Mouse (Mus musculus) testis, adult 2 months (tissue): ENCODE measurements around the gene Dcdc2a.

ENCODE experiments used
- CTCF ChIP-seq: fragments of 200-500 bp; IDR thresholded peaks from 2 replicates; pipeline ENCODE4 v1.5.1; 2012; ENCODE audit warnings: low read depth, mild to moderate bottlenecking, inconsistent platforms, low read length, moderate library complexity; ENCODE audit not compliant: control insufficient read depth, insufficient read depth, insufficient replicate concordance
- POLR2A ChIP-seq: fragments of 200-500 bp; IDR thresholded peaks from 2 replicates; pipeline ENCODE4 v1.6.1; 2012; ENCODE audit warnings: low read depth, mild to moderate bottlenecking, inconsistent platforms, low read length, moderate library complexity; ENCODE audit not compliant: control insufficient read depth

GRCm38 (mm10) chr13:25178236-25179001, 122.6 kb downstream of the Dcdc2a start:
- TF ChIP-seq CTCF (no peak), POLR2A (no peak)
